Mouse (Mus musculus) cerebellum, postnatal 4 days (tissue): Measurements from ENCODE around the gene Pla2g5.

ENCODE experiments used
- DNase-seq, 2 experiments: peaks; one replicate each; pipeline ENCODE4 v3.0.0; 2022; ENCODE audit warnings: low spot score in 2 of 2, mixed read lengths in 1 of 2

Gene Pla2g5

GRCm38 (mm10) chr4:138797217-138797570 is 66.1 kb downstream of the Pla2g5 start:
- DNase-seq, result no peak

- no peak for DNase-seq
These were observed 66.6 kb downstream of the Pla2g5 start for GRCm38 (mm10) chr4:138796513-138797216.

- no peak for DNase-seq
These were observed 68.9 kb downstream of the Pla2g5 start for GRCm38 (mm10) chr4:138794344-138794743.

- DNase-seq, result peak; percentile 38 to 42
These were observed 70.0 kb downstream of the Pla2g5 start for GRCm38 (mm10) chr4:138793276-138793675.

GRCm38 (mm10) chr4:138792599-138792998 is 70.7 kb downstream of the Pla2g5 start:
- DNase-seq, result no peak

- no peak for DNase-seq
These were observed 71.8 kb downstream of the Pla2g5 start for GRCm38 (mm10) chr4:138791452-138791851.

GRCm38 (mm10) chr4:138788381-138788780 is 74.9 kb downstream of the Pla2g5 start:
- no peak for DNase-seq

GRCm38 (mm10) chr4:138786141-138786540 is 77.1 kb downstream of the Pla2g5 start:
- no peak for DNase-seq

- no peak for DNase-seq
These were observed 77.6 kb downstream of the Pla2g5 start for GRCm38 (mm10) chr4:138785721-138786120.

GRCm38 (mm10) chr4:138782098-138782497 is 81.2 kb downstream of the Pla2g5 start:
- no peak for DNase-seq

- DNase-seq, result no peak
These were observed 83.0 kb downstream of the Pla2g5 start for GRCm38 (mm10) chr4:138780300-138780699.

GRCm38 (mm10) chr4:138777417-138778407 is 85.6 kb downstream of the Pla2g5 start:
- DNase-seq, result no peak

GRCm38 (mm10) chr4:138775435-138775834 is 87.8 kb downstream of the Pla2g5 start, which contains the start of gene Pla2g2d:
TSS of gene Pla2g2d (plus strand) at chr4:138775735.
- no peak for DNase-seq

- DNase-seq, result no peak
These were observed 90.9 kb downstream of the Pla2g5 start for GRCm38 (mm10) chr4:138772386-138772785.

- DNase-seq, result no peak
These were observed 91.3 kb downstream of the Pla2g5 start for GRCm38 (mm10) chr4:138771970-138772369.

- no peak for DNase-seq
These were observed 101.0 kb downstream of the Pla2g5 start for GRCm38 (mm10) chr4:138762266-138762665.

GRCm38 (mm10) chr4:138757416-138757815 is 105.9 kb downstream of the Pla2g5 start, which contains the start of gene Pla2g2f:
TSS of gene Pla2g2f (minus strand) at chr4:138757626.
- no peak for DNase-seq

- DNase-seq, result no peak
These were observed 107.3 kb downstream of the Pla2g5 start for GRCm38 (mm10) chr4:138755983-138756382.

- DNase-seq, result no peak
These were observed 107.8 kb downstream of the Pla2g5 start for GRCm38 (mm10) chr4:138755439-138755838.

GRCm38 (mm10) chr4:138754432-138754831 is 108.8 kb downstream of the Pla2g5 start:
- DNase-seq, result no peak

- no peak for DNase-seq
These were observed 109.7 kb downstream of the Pla2g5 start for GRCm38 (mm10) chr4:138753608-138754007.

GRCm38 (mm10) chr4:138752603-138753002 is 110.7 kb downstream of the Pla2g5 start:
- DNase-seq, result no peak
